Mouse (Mus musculus) T-cell, adult 2 months (primary cell): ENCODE measurements around the gene Cdk6.
"Not testable (repeated sequence)": the region's sequence is repeated elsewhere in the genome, so short reads cannot be mapped to it uniquely, and the experiment has no call there.

Source experiments
- DNase-seq: peaks from one replicate; pipeline ENCODE4 v3.0.0; 2022; ENCODE audit warnings: low spot score

Gene Cdk6

DNA sequence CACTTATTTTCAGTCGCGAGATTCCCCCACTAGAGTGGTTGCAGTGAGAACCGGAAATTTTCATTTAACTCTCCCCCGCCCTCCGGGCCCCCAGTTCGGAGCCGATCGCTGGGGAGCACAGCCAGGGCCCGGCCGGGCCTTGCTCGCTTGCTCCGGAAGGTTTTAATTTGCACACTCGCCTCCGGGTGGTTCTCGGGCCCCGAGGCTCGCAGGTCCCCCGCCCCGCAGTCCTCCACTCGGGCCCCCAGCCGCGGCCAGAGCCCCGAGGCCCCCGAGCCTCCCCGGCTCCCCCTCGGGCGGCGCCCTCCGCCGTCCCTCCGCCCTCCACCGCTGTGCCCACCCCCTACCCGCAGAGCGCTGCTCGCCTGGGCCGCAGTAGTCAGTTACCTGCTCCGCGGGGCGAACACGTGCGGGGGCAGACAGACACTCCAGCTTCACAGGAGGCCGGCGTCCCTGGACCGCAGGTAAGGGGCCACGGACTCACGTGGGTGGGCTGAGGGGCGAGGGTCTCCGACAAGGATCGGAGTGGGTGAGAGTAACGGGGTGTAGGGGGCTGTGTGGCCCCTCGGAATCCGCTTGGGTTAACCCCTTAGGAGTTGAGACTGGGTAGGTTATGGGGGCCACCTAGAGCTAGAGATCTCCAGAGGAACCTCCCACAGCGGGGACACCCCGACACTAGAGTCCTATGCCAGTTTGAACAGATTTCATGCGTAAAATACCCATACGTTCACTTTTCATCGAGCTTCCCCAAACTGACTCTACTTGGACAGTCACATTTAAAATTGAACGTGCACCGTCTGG lies at the start of gene Cdk6:
Gene Cdk6, plus strand, starts transcription at position 375 of the 801 bp plus-strand sequence.
- peak; percentile 50 for DNase-seq

DNA sequence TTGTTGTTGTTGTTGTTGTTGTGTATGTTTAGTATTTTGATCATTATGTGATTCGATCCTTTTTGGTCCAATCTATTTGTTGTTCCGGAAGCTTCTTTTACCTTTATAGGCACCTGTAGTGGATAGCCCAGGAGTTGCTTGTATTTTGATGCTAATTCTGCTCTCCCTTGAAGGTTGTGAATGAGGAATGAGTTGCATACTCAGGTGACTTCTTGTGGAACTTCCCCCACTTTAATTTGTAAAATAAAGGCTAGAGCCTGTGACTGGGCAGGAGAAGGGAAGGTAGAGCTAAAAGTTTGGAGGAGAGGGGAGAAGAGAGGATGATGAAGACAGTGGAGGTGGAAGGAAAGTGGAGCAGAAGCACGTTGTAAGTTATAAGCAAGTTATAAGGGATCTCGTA lies 47.6 kb upstream of the Cdk6 start:
- no peak for DNase-seq

DNA sequence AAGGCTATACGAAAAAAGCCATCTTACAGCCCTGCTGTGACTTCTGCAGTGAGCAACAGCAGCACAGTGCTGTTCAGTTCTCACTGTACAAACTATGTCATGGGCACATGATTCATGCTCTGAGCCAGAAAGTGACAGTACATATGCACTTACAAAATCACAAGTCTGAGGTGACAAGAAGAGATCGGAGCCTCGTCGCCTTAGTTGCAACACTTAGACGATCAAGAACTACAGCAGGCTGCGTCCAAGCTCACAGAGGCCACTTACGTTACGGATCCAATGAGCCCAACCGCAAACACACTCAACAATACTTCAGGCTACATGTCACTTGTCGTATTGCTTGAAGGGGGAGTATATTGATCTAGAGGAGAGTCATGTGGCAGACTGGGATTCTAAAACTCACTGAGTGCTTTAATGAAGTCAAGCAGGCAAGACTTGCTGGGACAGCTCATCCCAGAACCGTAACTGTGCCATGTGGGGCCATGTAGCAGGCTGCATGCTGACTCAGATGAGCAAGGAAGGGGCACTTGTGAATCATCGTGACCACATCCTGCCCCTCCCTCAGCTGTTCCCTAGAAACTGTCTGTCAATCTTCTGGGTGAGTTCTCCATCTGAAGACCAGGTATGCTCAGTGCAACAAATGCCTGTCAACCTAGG lies 40.4 kb upstream of the Cdk6 start:
- DNase-seq: peak; percentile 43

DNA sequence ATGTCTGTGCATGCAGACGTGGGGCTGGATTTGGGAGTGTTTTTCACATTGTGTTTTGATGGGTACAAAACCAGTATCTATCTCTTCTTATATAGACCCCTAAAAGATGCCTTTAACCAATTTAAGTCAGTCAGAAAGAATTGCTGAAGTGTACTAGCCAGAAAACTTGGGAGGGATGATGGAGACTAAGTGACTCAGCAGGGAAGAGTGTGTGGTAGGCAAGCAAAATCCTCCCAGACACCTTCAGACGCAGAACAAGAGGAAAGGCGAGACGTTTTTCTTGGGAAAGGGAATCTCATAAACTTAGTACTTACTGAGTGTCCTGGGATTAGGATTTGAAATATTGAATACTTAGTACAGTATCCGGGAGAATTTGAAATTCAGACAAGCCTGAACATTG lies 39.8 kb upstream of the Cdk6 start:
- DNase-seq: no peak

DNA sequence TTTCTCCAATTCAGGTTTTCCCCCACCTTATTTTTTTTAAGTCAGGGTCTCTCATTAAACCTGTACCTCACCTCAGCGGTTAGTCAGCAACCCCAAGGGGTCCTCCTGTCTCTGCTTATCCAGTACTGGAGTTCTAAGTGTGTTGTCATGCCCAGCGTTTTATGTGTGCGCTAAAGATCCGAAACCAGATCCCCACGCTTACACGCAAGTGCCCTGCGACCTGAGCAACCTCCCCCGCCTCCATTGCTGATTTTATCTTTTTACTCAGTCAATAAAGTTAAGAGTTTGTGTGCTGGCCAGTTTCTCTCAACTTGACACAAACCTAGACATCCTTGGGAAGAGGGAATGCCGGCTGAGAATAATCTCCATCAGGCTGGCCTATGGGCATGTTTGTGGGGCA lies 37.4 kb upstream of the Cdk6 start:
- no peak for DNase-seq

DNA sequence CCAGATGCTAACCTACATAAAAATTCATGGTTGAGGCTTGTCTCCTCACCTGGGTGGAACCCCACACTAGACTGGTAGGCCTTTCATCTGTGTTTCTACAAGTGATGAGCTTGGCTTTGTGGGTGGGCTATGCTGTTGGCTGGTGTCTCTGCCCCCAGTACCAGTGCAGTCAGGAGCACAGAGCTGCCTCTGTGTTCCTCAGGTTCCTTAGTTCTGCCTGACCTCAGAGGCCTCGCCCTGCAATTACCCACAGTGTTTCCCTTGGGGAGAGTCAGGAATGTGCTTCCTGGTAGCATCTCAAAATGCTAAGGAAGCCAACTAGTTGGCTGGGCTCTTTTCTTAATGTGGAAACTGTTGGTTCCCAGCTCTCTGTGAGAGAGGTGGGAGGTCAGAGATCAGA lies 35.1 kb upstream of the Cdk6 start:
- no peak for DNase-seq

DNA sequence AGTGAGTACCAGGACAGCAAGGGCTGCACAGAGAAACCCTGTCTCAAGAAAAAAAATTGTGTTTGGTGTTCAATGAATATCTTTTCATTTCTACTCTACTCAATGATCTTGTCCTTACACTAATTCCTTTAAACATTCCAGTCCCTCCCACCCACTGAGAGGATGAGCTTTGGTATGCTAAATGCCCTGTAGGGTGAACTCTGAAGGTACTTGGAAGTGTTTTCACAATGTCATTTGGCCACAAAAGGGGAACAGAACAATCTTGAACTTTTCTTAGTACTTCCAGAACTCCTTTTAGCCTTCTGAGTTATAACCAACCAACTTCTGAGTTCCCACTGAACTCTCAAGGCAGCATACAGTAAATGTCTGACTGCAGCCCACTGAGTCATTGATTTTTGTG lies 32.2 kb upstream of the Cdk6 start:
- DNase-seq: no peak

DNA sequence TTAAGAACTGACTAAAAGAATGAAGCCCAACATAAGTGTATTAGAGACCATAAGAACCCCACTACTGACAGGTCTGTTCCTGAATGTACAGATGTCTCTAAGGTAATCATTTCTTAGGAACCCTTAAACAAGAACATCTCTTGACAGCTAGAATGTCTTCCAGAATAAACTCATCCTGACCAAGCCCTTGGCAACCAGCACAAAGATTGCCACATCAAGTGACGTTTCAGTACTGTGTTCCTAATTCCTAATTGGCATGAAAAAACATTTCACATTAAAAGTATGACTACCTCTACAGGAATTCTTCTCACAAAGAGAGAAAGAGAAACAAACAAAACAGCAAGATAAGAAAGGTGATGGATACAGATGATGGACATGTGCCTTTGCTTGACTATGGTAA lies 31.7 kb upstream of the Cdk6 start:
- no peak for DNase-seq

DNA sequence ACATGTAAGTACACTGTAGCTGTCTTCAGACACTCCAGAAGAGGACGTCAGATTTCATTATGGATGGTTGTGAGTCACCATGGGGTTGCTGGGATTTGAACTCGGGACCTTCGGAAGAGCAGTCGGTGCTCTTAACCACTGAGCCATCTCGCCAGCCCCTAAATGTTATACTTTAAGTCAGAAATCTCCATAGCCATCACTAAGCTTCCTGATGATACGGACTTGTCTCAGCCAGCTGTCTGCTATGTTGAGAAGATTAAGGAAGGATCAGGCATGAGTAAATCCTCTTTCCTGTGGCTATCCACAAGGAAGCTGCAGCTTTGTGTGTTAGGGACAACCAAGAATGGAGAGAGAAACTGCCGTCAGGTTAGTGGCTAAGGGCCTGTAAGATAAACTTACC lies 30.1 kb upstream of the Cdk6 start:
- DNase-seq: not testable (repeated sequence)

DNA sequence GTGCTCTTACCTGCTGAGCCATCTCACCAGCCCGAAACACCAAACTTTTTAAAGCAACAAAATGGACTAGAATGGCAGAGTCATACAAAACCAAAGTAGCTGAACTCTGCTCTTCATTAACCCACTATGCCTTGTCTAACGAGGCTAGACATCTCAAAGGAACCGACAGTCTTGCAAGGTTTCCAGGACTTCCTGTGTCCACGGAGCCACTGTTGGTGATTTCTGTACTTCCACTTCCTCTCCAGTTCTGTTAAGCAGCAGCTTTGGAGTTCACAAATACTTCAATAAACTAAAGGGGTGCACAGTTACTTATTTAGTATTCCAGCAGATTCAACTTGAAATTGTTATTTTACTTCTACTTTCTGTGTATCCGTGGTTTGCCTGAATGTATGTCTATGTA lies 23.6 kb upstream of the Cdk6 start:
- DNase-seq: not testable (repeated sequence)

DNA sequence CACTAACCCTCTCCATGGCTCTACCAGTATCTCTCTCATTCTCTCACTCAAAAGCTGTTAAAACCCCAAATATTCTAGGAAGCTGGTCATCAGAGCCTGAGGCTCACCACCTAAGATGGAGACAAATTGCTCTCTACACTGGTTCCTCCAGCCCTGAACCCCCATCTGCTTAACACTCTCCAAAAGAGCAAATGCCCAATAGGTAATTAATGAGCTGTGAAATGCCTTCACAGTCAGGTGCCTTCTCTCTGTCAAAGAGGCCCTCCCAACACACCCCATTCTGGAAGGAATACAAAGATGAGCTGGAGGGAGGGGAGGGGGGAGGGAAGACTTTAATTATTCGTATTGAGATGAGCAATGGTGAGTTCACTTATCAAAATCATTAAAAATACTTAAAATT lies 21.1 kb upstream of the Cdk6 start:
- no peak for DNase-seq

DNA sequence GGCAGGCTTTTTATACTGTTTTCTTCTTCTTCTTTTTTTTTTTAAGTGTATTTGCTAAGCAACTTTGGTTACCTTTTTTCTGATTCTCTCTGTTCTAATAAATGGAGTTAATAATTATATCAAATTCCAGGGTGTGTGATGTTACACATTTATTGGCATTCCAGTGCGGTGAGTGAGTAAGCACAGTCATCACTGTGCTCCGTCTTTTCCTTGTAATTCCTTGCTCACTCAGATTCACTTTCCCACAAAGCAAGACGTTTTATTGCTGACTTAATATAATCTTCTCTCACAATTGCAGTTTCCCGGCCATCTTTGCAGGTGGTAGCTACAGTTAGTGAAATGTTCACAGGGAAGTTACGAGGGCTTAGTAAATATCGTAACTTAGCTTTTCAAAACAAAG lies 19.2 kb upstream of the Cdk6 start:
- no peak for DNase-seq

DNA sequence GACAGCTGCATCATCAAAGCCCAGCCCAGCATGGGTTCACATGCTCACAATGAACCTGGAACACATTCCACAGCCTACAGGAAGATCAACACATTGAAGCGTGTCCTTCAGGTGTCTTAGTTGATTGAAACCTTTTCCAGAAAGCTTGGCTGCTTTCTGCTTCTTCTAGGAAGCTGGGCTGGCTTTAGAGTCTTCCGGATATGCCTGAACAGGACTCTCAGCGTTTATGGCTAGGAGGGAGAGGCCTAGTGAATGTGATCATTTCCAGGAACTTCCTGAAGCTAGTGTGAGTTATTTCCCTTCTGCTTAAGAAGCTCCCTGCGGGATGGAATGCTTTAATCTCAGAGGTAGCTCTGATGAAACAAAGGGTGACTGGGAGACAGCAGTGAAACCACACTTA lies 17.2 kb upstream of the Cdk6 start:
- no peak for DNase-seq

DNA sequence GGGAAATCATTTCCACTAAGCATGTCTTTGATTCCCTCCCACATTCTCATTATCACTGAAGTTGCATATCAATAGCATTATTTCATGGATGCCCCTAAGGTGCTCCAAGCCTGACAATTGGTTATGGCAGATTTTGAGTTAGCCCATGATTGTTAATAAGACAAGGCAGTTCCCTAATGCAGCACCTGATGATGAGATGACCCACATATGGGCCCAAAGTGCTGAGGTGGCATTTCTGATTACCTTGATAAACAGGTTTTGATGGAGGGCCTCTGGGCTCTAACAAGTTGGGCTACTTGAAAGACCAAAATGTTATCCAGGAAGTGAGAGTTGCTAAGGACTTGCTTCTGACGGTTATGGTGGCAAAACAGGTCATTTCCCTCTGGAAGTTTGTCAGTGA lies 11.9 kb upstream of the Cdk6 start:
- DNase-seq: no peak

DNA sequence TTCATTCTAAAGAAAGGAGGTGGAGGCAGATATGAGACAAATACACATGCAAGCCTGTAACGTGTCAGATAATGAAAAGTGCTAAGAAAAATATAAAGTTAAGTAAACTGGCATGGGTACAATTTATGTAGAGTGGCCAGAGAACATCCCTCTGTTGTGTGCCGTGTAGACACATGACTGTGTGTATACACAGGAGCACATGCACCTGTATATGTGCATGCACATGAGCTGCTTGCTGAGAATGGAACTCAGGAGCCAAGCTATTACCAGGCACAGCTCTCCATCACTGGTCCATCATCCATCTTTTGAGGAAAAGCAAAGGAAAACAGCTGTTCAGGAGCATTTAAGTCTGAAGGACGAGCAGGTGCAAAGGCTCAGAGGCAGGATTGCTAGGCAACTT lies 10.4 kb upstream of the Cdk6 start:
- DNase-seq: no peak

DNA sequence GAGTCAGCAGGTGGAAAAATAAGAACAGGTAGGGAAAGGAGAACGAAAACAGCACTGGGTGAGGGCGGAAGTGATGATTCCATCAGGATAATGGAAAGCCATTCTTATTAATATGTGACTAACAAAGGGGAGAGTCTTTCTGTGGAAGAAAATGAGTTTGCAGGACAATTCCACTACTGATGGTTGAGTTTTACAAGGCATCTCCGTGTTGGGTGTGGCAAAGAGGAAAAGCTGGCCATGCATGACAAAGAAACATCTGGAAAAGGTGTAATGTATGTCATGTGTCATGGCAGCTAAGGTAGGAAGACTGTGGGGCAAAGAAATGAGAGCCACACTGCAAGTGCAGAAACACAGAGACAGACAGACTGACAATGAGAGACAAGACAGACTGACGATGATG lies 8.3 kb upstream of the Cdk6 start:
- DNase-seq: not testable (repeated sequence)

DNA sequence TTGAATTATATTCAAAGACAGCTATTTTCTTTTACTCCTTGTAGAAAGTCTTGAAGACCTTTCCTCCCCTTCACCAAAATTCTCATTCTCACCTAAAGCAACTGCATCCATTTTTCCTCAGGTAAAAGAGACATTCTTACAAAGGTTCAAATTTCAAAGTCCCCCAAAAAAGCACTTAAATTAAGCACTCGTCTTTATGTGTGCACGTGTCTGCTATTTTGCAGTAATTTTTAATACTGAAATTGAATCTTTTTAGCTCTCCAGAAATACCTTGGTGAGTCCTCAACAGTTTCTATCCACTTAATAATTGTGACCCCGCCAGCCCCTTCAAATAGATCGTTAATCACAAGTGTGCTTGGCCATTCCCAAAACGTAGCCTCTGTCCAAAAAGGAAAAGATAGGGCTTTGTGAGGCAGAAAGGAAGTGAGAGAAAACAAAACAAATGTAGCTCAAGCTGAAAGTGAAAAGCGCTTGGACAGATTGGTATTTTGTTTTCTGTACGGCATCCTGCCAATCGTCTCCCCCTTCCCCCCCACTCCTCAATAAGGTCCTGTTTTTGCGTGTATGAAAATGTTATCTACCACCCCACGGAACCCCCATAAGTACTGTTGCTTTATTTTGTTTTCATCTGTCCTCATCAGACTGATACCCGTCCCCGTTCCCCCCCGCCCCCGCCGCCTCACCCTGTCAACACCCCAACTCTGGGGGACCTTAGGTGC lies 786 bp upstream of the Cdk6 start:
- peak; percentile 4 for DNase-seq

DNA sequence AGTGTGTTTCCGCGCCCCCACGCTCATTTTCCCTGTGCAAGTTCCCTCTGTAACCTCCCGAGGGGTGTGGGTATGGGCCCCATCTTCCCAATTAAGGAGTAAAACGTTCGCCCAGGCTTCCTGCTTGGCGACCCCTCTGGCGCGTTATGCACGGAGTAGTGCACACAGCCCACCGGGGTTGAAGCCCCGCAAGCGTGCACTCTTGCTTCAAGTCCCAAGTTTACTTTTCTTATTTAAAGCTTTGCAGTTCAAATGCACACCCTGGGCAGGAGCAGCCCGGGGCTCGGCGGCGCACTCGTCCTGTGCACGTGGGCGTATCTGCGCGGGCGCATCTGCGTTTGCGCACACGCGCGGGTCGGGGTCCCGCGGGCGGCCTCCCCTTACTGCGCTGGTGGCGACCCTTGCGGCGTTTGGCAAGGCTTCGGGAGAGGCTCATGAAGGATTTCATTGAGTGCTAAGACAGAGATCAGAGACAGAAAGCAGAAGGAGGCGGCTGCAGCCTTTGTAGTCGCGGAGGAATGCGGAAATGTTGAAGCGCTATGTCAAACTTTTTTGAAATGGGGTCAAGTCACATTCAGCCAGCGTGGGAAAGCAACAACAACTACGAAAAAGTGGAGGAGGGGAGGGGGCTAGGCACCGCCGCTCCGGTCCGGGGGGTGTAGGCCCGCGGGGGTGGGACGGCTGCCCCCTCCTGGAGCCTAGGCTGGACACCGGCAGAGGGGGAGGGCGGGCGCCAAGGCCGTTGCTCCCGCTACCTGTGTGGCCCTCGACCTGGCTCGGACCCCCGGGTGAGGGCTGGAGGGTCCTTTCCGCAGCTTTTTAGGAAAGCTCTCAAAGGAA lies 866 bp downstream of the Cdk6 start:
- DNase-seq: peak; percentile 46

DNA sequence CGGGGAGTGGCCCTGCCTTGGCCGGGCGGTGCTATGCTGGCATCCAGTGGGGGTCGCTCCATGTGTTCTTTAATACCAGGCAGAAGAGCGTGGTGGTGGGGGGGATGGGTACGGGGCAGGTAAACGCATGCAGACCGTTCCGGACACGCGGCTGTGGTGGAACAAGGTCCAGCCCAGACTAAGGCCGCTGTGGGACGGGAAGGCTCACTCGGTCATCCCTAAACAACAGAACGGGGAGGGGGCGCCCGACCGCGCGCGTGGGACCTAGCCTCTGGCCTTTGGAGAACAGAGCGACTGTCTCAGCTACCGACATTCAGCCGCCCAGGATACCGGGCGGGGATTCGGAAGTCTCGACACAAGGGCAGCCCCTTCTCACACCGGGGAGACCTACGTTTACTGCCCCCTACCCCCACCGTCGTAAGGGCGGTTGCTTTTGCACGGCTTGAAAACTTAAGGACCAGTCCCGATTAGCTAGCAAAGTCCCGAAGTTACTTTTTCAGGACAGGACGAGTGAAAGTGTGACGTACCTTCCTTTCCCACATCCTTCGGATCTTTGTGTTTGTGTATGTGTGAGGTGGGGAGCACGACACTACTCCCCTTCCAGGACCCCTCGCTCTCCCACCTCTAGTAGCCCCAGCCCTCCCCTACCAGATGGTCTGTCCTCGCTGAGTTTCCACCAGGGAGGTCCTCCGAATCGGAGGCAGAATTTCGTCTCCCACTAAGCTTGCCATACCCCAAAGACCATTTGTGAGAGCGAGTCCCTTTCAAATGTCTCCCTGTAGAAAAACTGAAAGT lies 1.7 kb downstream of the Cdk6 start:
- peak; percentile 18 for DNase-seq

DNA sequence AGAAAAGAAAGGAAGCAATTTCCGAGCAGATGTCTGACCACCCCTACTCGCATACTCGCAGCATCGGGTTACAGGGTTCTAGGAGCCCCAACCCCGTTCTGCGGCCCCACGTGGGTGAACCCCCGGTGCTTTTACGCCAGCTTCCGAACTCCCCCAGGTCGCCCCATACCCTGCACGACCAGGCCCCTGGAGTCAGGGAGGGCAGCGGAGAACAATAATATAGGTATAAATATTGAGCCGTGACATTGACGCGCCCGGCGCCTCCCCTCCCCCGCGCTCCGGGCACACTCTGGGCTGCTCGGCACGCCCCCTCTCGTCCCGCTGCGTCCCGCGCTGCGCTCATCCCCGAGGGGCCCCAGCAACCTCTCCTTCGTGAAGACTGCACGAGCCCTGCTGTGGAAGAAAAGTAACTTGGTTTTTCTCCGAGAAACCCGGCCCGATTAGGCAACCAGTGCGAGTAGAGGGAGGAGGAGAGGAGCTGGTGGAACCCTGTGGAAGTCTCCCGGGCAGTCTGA lies 2.3 kb downstream of the Cdk6 start:
- peak; percentile 37 for DNase-seq

DNA sequence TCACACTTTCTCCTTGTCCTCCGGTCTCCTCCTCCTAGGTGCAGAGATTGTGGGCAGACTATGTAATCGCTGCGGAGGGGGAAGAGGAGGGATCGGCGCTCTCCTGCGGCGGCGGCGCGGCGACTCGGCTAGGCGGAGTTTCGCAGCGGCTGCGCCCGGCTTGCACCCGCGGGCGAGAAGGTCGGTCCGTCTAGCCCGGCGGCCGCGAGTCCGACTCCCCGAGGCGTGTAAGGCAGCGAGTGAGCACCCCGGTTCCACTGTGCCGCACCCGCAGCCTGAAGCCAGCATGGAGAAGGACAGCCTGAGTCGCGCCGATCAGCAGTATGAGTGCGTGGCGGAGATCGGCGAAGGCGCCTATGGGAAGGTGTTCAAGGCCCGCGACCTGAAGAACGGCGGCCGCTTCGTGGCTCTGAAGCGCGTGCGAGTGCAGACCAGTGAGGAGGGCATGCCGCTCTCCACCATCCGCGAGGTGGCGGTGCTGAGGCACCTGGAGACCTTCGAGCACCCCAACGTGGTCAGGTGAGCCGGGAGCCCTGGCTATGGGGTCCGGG lies 2.9 kb downstream of the Cdk6 start:
- DNase-seq: peak; percentile 79
